Mouse (Mus musculus): ENCODE data around the gene Lin52.

Gene Lin52

GRCm38 (mm10) chr12:84450718-84451646, at the start of gene Lin52, which contains the start of gene Aldh6a1:
Lin52 (plus strand) TSS chr12:84451422.
Aldh6a1 (minus strand) TSS chr12:84451004.
- DNase-seq (ENCODE audit: extremely low read depth, low read depth): peak; percentile 100

GRCm38 (mm10) chr12:84402923-84403322, 48.3 kb upstream of the Lin52 start:
- no peak for DNase-seq (ENCODE audit: extremely low read depth, low read depth)

GRCm38 (mm10) chr12:84404541-84404940, 46.7 kb upstream of the Lin52 start:
- DNase-seq (ENCODE audit: extremely low read depth, low read depth): no peak

- no peak for DNase-seq (ENCODE audit: extremely low read depth, low read depth)
Measured at GRCm38 (mm10) chr12:84407259-84407658, 44.0 kb upstream of the Lin52 start.

GRCm38 (mm10) chr12:84407874-84408818, 43.1 kb upstream of the Lin52 start:
- DNase-seq (ENCODE audit: extremely low read depth, low read depth): peak; percentile 53

- peak; percentile 32 for DNase-seq (ENCODE audit: extremely low read depth, low read depth)
Measured at GRCm38 (mm10) chr12:84408819-84409507, 42.3 kb upstream of the Lin52 start, which contains the start of the genes Entpd5 and Bbof1. Entpd5 (minus strand) TSS chr12:84409029. Bbof1 (plus strand) TSS chr12:84409071.

- no peak for DNase-seq (ENCODE audit: extremely low read depth, low read depth)
Measured at GRCm38 (mm10) chr12:84416834-84417604, 34.2 kb upstream of the Lin52 start, which contains the start of gene Rnf113a2. Rnf113a2 (plus strand) TSS chr12:84417196.

GRCm38 (mm10) chr12:84417605-84417922, 33.7 kb upstream of the Lin52 start:
- no peak for DNase-seq (ENCODE audit: extremely low read depth, low read depth)

- no peak for DNase-seq (ENCODE audit: extremely low read depth, low read depth)
Measured at GRCm38 (mm10) chr12:84423990-84424389, 27.2 kb upstream of the Lin52 start.

- DNase-seq (ENCODE audit: extremely low read depth, low read depth): no peak
Measured at GRCm38 (mm10) chr12:84429825-84430224, 21.4 kb upstream of the Lin52 start.

GRCm38 (mm10) chr12:84438697-84439096, 12.5 kb upstream of the Lin52 start:
- no peak for DNase-seq (ENCODE audit: extremely low read depth, low read depth)

- DNase-seq (ENCODE audit: extremely low read depth, low read depth): no peak
Measured at GRCm38 (mm10) chr12:84442526-84442925, 8.7 kb upstream of the Lin52 start.

GRCm38 (mm10) chr12:84447386-84447785, 3.8 kb upstream of the Lin52 start:
- no peak for DNase-seq (ENCODE audit: extremely low read depth, low read depth)

GRCm38 (mm10) chr12:84448181-84448580, 3.0 kb upstream of the Lin52 start:
- DNase-seq (ENCODE audit: extremely low read depth, low read depth): no peak

GRCm38 (mm10) chr12:84449887-84450286, 1.3 kb upstream of the Lin52 start:
- no peak for DNase-seq (ENCODE audit: extremely low read depth, low read depth)

GRCm38 (mm10) chr12:84450351-84450717, 888 bp upstream of the Lin52 start:
- DNase-seq (ENCODE audit: extremely low read depth, low read depth): peak; percentile 37

GRCm38 (mm10) chr12:84451801-84452200, 579 bp downstream of the Lin52 start:
- DNase-seq (ENCODE audit: extremely low read depth, low read depth): peak; percentile 22

GRCm38 (mm10) chr12:84456911-84457310, 5.7 kb downstream of the Lin52 start:
- no peak for DNase-seq (ENCODE audit: extremely low read depth, low read depth)

GRCm38 (mm10) chr12:84459845-84460244, 8.6 kb downstream of the Lin52 start:
- DNase-seq (ENCODE audit: extremely low read depth, low read depth): no peak

GRCm38 (mm10) chr12:84461416-84461815, 10.2 kb downstream of the Lin52 start:
- DNase-seq (ENCODE audit: extremely low read depth, low read depth): no peak

Data from MEL-GATA-1-ER (cell line).